Mouse (Mus musculus): ENCODE measurements around the gene Adamts13. TPM values are rescaled to one million over a fixed set of nuclear protein-coding genes. Genes with fewer than 3 reads are reported as not detected.
A peak's percentile ranks its signal among the peaks of the same experiment; 100 is the strongest.

The Adamts13 gene
- polyA plus RNA-seq, 1 experiment from 2014 or later, result not detected

- Histone ChIP-seq H3K27me3 (ENCODE audit: control insufficient read depth, insufficient read depth, low read length) (no peaks in the 10 kb centered on the region), H3K36me3 (ENCODE audit: control insufficient read depth, insufficient read depth, low read length) (no peaks in the 10 kb centered on the region), H3K4me1 (ENCODE audit: control insufficient read depth, insufficient read depth, low read length) (no peaks in the 10 kb centered on the region), H3K4me3 (ENCODE audit: low read depth, low read length) (no peak overlapping the region), H3K27ac (ENCODE audit: low read depth, low read length) (no peak overlapping the region), H3K9ac (ENCODE audit: low read length) (no peak overlapping the region), H3K4me2 (no peak overlapping the region), H3K9me3 (ENCODE audit: control insufficient read depth, low read length) (no peaks in the 10 kb centered on the region)
- no peak for ATAC-seq (ENCODE audit: low FRiP score)
- DNase-seq (ENCODE audit: low spot score, missing footprints), result no peak
- 93% methylated on average over 6 of the region's 7 CpGs for WGBS
Observed at GRCm38 (mm10) chr2:26997993-26998392, 24.8 kb downstream of the Adamts13 start.

- H3K4me3 ChIP-seq (ENCODE audit: low read depth, low read length), result no peak overlapping the region
- H3K9me3 ChIP-seq (ENCODE audit: control insufficient read depth, low read length), result no peaks in the 10 kb centered on the region
- no peak overlapping the region for H3K27ac ChIP-seq (ENCODE audit: low read depth, low read length)
- no peak overlapping the region for H3K4me2 ChIP-seq
- H3K4me1 ChIP-seq (ENCODE audit: control insufficient read depth, insufficient read depth, low read length), result peaks cover 8% of the 10 kb centered on the region
- H3K9ac ChIP-seq (ENCODE audit: low read length), result no peak overlapping the region
- DNase-seq (ENCODE audit: low spot score, missing footprints) (no peak), ATAC-seq (ENCODE audit: low FRiP score) (no peak)
- no peaks in the 10 kb centered on the region for H3K27me3 ChIP-seq (ENCODE audit: control insufficient read depth, insufficient read depth, low read length)
- 72% methylated on average over 4 of the region's 4 CpGs for WGBS
- H3K36me3 ChIP-seq (ENCODE audit: control insufficient read depth, insufficient read depth, low read length), result no peaks in the 10 kb centered on the region
Observed at GRCm38 (mm10) chr2:27006255-27006654, 33.0 kb downstream of the Adamts13 start.

- Histone ChIP-seq H3K27ac (ENCODE audit: low read depth, low read length) (no peak overlapping the region), H3K4me1 (ENCODE audit: control insufficient read depth, insufficient read depth, low read length) (peaks cover 12% of the 10 kb centered on the region)
Observed at GRCm38 (mm10) chr2:27007701-27008100, 34.5 kb downstream of the Adamts13 start.

GRCm38 (mm10) chr2:27009714-27010244 is 36.6 kb downstream of the Adamts13 start, which contains the start of gene Cacfd1:
Gene Cacfd1 (plus strand): TSS chr2:27009926.
- peak within 1 kb of the TSS; percentile 92 for H3K9ac ChIP-seq (ENCODE audit: low read length)
- H3K27ac ChIP-seq (ENCODE audit: low read depth, low read length), result peak within 1 kb of the TSS; percentile 71
- DNase-seq (ENCODE audit: low spot score, missing footprints), result peak; percentile 98
- H3K4me2 ChIP-seq, result peak within 1 kb of the TSS; percentile 93
- no peaks in the 10 kb centered on the region for H3K27me3 ChIP-seq (ENCODE audit: control insufficient read depth, insufficient read depth, low read length)
- ATAC-seq (ENCODE audit: low FRiP score), result peak; percentile 97
- peaks cover 2% of the 10 kb centered on the region; the same call in 1 of the 2 replicates for H3K36me3 ChIP-seq (ENCODE audit: control insufficient read depth, insufficient read depth, low read length)
- H3K4me1 ChIP-seq (ENCODE audit: control insufficient read depth, insufficient read depth, low read length), result peaks cover 12% of the 10 kb centered on the region
- H3K9me3 ChIP-seq (ENCODE audit: control insufficient read depth, low read length), result no peaks in the 10 kb centered on the region
- 0% methylated on average over 41 of the region's 43 CpGs for WGBS
- H3K4me3 ChIP-seq (ENCODE audit: low read depth, low read length), result peak within 1 kb of the TSS; percentile 84

More at GRCm38 (mm10) chr2:27007701-27008100, 34.5 kb downstream of the Adamts13 start:
- Histone ChIP-seq H3K36me3 (ENCODE audit: control insufficient read depth, insufficient read depth, low read length) (no peaks in the 10 kb centered on the region), H3K4me2 (no peak overlapping the region), H3K27me3 (ENCODE audit: control insufficient read depth, insufficient read depth, low read length) (no peaks in the 10 kb centered on the region), H3K9me3 (ENCODE audit: control insufficient read depth, low read length) (no peaks in the 10 kb centered on the region), H3K4me3 (ENCODE audit: low read depth, low read length) (no peak overlapping the region), H3K9ac (ENCODE audit: low read length) (no peak overlapping the region)
- DNase-seq (ENCODE audit: low spot score, missing footprints) (no peak), ATAC-seq (ENCODE audit: low FRiP score) (no peak)
- whole genome bisulfite sequencing, result 72% methylated on average over 7 of the region's 7 CpGs

GRCm38 (mm10) chr2:27017802-27018201 is 44.6 kb downstream of the Adamts13 start:
- no peak overlapping the region for H3K9ac ChIP-seq (ENCODE audit: low read length)
- H3K4me1 ChIP-seq (ENCODE audit: control insufficient read depth, insufficient read depth, low read length), result no peaks in the 10 kb centered on the region
- no peaks in the 10 kb centered on the region for H3K9me3 ChIP-seq (ENCODE audit: control insufficient read depth, low read length)
- no peaks in the 10 kb centered on the region for H3K27me3 ChIP-seq (ENCODE audit: control insufficient read depth, insufficient read depth, low read length)
- WGBS, result 53% methylated on average over 5 of the region's 5 CpGs
- no peak overlapping the region for H3K4me2 ChIP-seq
- ATAC-seq (ENCODE audit: low FRiP score) (peak; percentile 69; the same call in 1 of the 2 replicates), DNase-seq (ENCODE audit: low spot score, missing footprints) (peak; percentile 96)
- no peak overlapping the region for H3K27ac ChIP-seq (ENCODE audit: low read depth, low read length)
- no peak overlapping the region for H3K4me3 ChIP-seq (ENCODE audit: low read depth, low read length)
- peaks cover 29% of the 10 kb centered on the region for H3K36me3 ChIP-seq (ENCODE audit: control insufficient read depth, insufficient read depth, low read length)

- no peak overlapping the region for H3K27ac ChIP-seq (ENCODE audit: low read depth, low read length)
- H3K4me1 ChIP-seq (ENCODE audit: control insufficient read depth, insufficient read depth, low read length), result no peaks in the 10 kb centered on the region
- peaks cover 27% of the 10 kb centered on the region for H3K36me3 ChIP-seq (ENCODE audit: control insufficient read depth, insufficient read depth, low read length)
- no peak for ATAC-seq (ENCODE audit: low FRiP score)
- H3K9ac ChIP-seq (ENCODE audit: low read length), result no peak overlapping the region
- no peaks in the 10 kb centered on the region for H3K27me3 ChIP-seq (ENCODE audit: control insufficient read depth, insufficient read depth, low read length)
- no peak for DNase-seq (ENCODE audit: low spot score, missing footprints)
- H3K4me3 ChIP-seq (ENCODE audit: low read depth, low read length), result no peak overlapping the region
- H3K9me3 ChIP-seq (ENCODE audit: control insufficient read depth, low read length), result no peaks in the 10 kb centered on the region
- no peak overlapping the region for H3K4me2 ChIP-seq
- 84% methylated on average over 2 of the region's 2 CpGs for WGBS
Observed at GRCm38 (mm10) chr2:27019530-27019929, 46.3 kb downstream of the Adamts13 start.

GRCm38 (mm10) chr2:27021103-27021502 is 47.9 kb downstream of the Adamts13 start:
- no peak overlapping the region for H3K9ac ChIP-seq (ENCODE audit: low read length)
- peaks cover 16% of the 10 kb centered on the region for H3K36me3 ChIP-seq (ENCODE audit: control insufficient read depth, insufficient read depth, low read length)
- H3K9me3 ChIP-seq (ENCODE audit: control insufficient read depth, low read length), result no peaks in the 10 kb centered on the region
- DNase-seq (ENCODE audit: low spot score, missing footprints), result peak; percentile 77
- 69% methylated on average over 1 of the region's 1 CpGs for WGBS
- no peaks in the 10 kb centered on the region for H3K27me3 ChIP-seq (ENCODE audit: control insufficient read depth, insufficient read depth, low read length)
- no peaks in the 10 kb centered on the region for H3K4me1 ChIP-seq (ENCODE audit: control insufficient read depth, insufficient read depth, low read length)
- no peak overlapping the region for H3K4me2 ChIP-seq
- H3K27ac ChIP-seq (ENCODE audit: low read depth, low read length), result no peak overlapping the region
- H3K4me3 ChIP-seq (ENCODE audit: low read depth, low read length), result no peak overlapping the region
- no peak for ATAC-seq (ENCODE audit: low FRiP score)

- peak; percentile 85 for DNase-seq (ENCODE audit: low spot score, missing footprints)
- peaks cover 1% of the 10 kb centered on the region; the same call in 1 of the 2 replicates for H3K4me1 ChIP-seq (ENCODE audit: control insufficient read depth, insufficient read depth, low read length)
- H3K4me3 ChIP-seq (ENCODE audit: low read depth, low read length), result no peak overlapping the region
- WGBS, result 85% methylated on average over 6 of the region's 6 CpGs
- H3K27me3 ChIP-seq (ENCODE audit: control insufficient read depth, insufficient read depth, low read length), result no peaks in the 10 kb centered on the region
- peaks cover 12% of the 10 kb centered on the region for H3K36me3 ChIP-seq (ENCODE audit: control insufficient read depth, insufficient read depth, low read length)
- no peak overlapping the region for H3K9ac ChIP-seq (ENCODE audit: low read length)
- H3K4me2 ChIP-seq, result no peak overlapping the region
- no peak overlapping the region for H3K27ac ChIP-seq (ENCODE audit: low read depth, low read length)
- no peaks in the 10 kb centered on the region for H3K9me3 ChIP-seq (ENCODE audit: control insufficient read depth, low read length)
- ATAC-seq (ENCODE audit: low FRiP score), result no peak
Observed at GRCm38 (mm10) chr2:27022612-27023011, 49.4 kb downstream of the Adamts13 start.

- no peak overlapping the region for H3K4me3 ChIP-seq (ENCODE audit: low read depth, low read length)
- H3K27ac ChIP-seq (ENCODE audit: low read depth, low read length), result no peak overlapping the region
- H3K4me2 ChIP-seq, result no peak overlapping the region
- H3K9ac ChIP-seq (ENCODE audit: low read length), result no peak overlapping the region
- DNase-seq (ENCODE audit: low spot score, missing footprints) (no peak), ATAC-seq (ENCODE audit: low FRiP score) (no peak)
- WGBS, result 90% methylated on average over 14 of the region's 14 CpGs
- H3K27me3 ChIP-seq (ENCODE audit: control insufficient read depth, insufficient read depth, low read length), result no peaks in the 10 kb centered on the region; the same call in 1 of the 2 replicates
- H3K4me1 ChIP-seq (ENCODE audit: control insufficient read depth, insufficient read depth, low read length), result peaks cover 6% of the 10 kb centered on the region; the same call in 1 of the 2 replicates
- H3K9me3 ChIP-seq (ENCODE audit: control insufficient read depth, low read length), result no peaks in the 10 kb centered on the region
- peaks cover 2% of the 10 kb centered on the region; the same call in 1 of the 2 replicates for H3K36me3 ChIP-seq (ENCODE audit: control insufficient read depth, insufficient read depth, low read length)
Observed at GRCm38 (mm10) chr2:27024136-27024535, 50.9 kb downstream of the Adamts13 start.

Measured in midbrain, embryonic 11.5 days (tissue).